Mouse (Mus musculus) spleen, postnatal 10 days (tissue): ENCODE results near the gene Olfr1555-ps1.
"Not testable (repeated sequence)": the region's sequence is repeated elsewhere in the genome, so short reads cannot be mapped to it uniquely, and the experiment has no call there.

Experiments used
- DNase-seq, 2 experiments: peaks; one replicate each; pipeline ENCODE4 v3.0.0; 2021 to 2022; ENCODE audit warnings: low spot score in 2 of 2

The Olfr1555-ps1 gene

DNA sequence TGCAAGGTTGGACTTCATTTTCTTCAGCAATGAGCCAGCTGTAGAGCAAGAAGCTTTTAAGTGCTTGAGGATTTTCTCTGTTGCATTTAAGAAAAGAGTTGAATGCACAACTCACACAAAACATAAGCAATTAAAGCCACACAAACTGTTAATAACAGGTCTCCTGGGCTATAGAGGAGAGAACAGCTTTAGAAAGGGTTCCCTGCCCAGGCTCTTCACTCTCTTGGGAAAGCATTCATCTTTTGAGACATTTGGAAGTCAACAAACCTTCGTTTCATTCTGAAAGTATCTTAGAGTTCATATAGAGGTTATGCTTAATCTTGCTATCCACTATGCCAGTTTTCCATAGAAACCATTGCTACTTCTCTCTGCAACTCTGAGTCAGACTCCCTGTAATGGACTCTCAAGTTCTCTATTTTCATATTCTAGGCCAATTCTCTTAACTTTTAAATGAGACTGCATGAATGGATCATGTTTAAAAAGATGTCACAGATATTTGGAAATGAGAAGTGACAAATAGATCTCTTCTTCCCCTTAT, at the start of gene Olfr1555-ps1:
TSS of gene Olfr1555-ps1 (minus strand) at position 51 of the 538 bp plus-strand sequence.
- DNase-seq, result not testable (repeated sequence)

GRCm38 (mm10) chr19:12200334-12200733, 30.4 kb upstream of the Olfr1555-ps1 start, which contains the start of gene Olfr1431:
Gene Olfr1431, plus strand, starts transcription at chr19:12200634.
- no peak for DNase-seq

- not testable (repeated sequence) for DNase-seq
These were observed 29.2 kb upstream of the Olfr1555-ps1 start for GRCm38 (mm10) chr19:12199076-12199475.

DNA sequence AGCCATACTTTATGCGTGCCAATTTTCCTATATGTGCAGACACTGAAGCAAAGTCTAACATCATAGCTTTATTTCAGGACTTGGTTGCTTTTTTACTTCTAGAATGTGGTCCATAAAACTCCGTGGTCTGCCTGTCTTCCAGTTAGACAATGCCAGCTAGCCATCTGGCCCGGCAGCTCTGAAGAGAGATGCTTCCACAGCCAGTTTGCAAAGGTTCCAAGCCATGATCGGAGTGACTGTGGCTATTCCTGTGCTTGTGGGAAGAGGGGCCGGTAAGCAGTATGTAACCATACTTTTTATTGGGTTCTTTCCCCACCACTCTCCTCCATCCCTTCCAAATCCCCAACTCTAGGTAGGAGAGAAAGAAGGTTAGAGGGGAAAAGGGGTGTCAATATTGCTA, 5.5 kb upstream of the Olfr1555-ps1 start:
- DNase-seq, result not testable (repeated sequence)

GRCm38 (mm10) chr19:12145452-12145851, 24.5 kb downstream of the Olfr1555-ps1 start:
- no peak for DNase-seq

GRCm38 (mm10) chr19:12143356-12143755, 26.6 kb downstream of the Olfr1555-ps1 start:
- no peak for DNase-seq

DNA sequence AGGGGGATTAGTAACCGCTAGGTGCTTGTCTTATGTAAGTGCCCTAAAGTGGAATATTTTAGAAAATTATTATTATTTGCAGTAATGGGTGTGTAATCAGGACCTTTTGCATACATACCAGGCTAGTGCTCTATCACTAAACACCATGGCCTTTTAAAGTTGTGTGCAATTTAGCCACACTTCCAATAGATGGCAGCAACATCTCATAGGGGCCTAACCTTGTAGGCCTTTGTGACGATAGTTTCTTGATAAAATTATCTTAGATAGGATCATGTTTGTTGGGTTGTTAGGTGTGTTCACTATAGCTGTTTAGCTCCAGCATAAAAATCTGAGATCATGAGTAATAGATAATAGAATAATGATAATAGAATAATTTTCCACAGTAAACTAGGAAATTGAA, 35.6 kb downstream of the Olfr1555-ps1 start:
- DNase-seq, result no peak

DNA sequence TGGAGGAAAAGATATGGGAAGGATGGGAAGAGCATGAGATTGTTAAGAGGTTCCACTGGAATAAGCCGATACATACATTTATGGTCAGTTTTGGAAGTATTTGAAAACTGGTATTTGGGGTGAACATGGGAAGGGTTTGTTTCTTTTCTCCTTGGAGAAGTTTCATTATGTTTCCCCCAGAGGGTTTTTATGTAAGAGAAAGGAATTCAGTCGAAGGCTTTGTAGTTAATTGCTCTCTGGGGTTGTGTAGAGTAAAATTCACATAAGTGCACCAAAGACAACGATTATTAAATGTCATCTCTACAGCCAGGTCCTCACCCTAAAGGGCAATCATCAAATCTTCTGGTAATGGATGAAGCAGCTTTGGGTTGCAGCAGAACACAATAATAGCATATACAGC, 46.8 kb downstream of the Olfr1555-ps1 start, which contains the start of gene Olfr76:
TSS of gene Olfr76 (minus strand) at position 101 of the 400 bp plus-strand sequence.
- DNase-seq, result no peak

DNA sequence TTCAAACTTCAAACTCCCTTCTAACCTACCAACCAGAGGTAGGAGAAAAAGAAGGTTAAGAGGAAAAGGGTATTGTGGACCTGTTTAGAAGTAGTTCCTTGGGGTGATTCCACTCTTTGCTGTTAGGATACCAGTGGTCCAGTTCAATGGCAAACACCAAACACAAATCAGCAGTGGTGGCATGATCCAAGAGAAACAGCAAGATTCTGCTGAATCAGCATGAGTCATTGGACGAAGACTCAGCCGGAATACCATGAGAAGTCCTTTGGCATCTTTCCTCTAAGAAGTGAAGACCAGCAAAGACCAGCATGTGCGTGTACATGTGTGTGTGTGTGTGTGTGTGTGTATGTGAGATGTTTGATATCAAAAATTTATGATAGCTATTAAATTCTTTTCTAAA, 53.4 kb downstream of the Olfr1555-ps1 start:
- no peak for DNase-seq

GRCm38 (mm10) chr19:12115797-12116196, 54.1 kb downstream of the Olfr1555-ps1 start, which contains the start of gene Olfr1428:
Gene Olfr1428, minus strand, starts transcription at chr19:12115897.
- DNase-seq, result no peak
